Mouse (Mus musculus): ENCODE measurements around the gene Med12l.

DNA sequence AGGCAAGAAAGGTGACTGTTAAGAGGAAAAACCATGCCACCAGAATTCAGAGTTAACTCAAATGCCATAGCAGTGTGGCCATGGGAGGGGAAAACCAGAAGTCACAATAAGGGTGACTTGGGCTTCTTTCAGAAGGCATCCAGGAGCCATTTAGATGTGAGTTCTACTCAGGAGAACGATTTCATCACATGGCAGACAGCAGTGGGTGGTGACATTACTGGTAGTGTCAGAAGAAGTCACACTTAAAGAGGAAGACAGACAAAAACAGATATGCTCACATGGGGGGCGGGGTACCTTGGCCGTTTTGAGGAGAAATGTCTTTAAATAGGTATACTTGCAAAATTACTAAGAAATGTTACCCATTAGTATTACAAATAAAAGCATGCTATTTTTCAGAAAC, 258.4 kb downstream of the Med12l start:
- TF ChIP-seq POLR2A (IDR thresholded peaks at IDR 0.05; ENCODE audit: extremely low read depth, insufficient read depth, low read length) (no peak), CTCF (IDR thresholded peaks at IDR 0.05; ENCODE audit: low read depth, low read length) (no peak)

All from liver, adult 2 months (tissue).